Mouse (Mus musculus) cerebellum, adult 2 months (tissue): ENCODE data around the gene Palld.

Experiments
- CTCF ChIP-seq: fragments of 200-500 bp; IDR thresholded peaks from 2 replicates; pipeline ENCODE4 v1.5.1; 2011; ENCODE audit warnings: low read depth, mild to moderate bottlenecking, control low read depth, low read length, moderate library complexity, borderline replicate concordance; ENCODE audit not compliant: insufficient read depth
- POLR2A ChIP-seq: fragments of 200-500 bp; IDR thresholded peaks from 2 replicates; pipeline ENCODE4 v1.6.1; 2011; ENCODE audit warnings: low read length, control low read depth, borderline replicate concordance; ENCODE audit not compliant: insufficient read depth

GRCm38 (mm10) chr8:61924518-61924917, 22.0 kb upstream of the Palld start:
- no peak for TF ChIP-seq CTCF
- TF ChIP-seq POLR2A = no peak
